8 mouse cellular contexts compared by ENCODE assay signal in the genomic region with DNA sequence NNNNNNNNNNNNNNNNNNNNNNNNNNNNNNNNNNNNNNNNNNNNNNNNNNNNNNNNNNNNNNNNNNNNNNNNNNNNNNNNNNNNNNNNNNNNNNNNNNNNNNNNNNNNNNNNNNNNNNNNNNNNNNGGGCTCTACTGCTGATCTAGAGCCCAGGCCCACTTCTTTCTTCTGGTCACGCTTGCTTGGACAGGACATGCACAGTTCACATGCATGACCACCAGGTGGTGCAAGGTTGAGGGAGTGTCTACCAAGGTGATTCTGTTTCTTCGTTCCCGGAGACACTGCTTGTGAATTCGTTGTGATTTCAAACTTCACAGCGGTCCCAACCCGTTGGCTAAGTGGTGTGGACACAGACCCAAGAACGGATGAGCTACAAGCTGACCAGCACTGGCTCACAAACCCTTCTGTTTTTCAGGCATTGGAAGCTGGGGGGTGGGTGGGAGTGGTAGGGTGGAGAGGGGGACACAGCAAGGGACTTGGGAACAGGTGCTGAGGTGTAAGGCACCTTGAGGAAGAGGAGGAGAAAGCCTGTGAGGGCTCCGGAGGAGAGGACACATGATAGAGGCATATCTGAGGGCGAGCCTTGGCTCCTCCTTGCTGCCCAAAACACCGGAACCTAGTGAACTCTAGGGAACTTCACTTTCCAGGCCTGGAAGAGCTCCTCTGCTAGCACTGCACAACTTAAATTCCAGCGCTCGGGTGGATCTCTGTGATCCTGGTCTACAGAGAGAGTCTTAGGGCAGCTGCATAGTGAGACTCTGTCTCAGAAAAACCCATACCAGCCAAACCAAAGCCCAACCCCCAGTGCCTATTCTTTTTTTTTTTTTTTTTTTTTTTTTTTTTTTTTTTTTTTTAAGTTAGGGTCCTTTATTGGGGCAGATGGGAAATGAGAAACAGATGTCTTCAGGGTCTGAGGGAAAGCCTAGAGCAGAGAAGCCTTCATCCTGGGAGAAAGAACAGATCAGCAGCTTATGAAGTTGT. TPM values are rescaled to one million over a fixed set of nuclear protein-coding genes. Genes with fewer than 3 reads are reported as not detected.
DNase-seq lines count a peak whose midpoint lies in the region; ATAC-seq lines count a peak whose summit lies in the region.

No protein-coding gene starts in this region.

- H3K27ac ChIP-seq in hindbrain, embryonic 14.5 days, result no peak overlapping the region

- no peaks in the 10 kb centered on the region for H3K9me3 ChIP-seq in hindbrain, embryonic 14.5 days (ENCODE audit: control insufficient read depth, low read length)

- H3K27me3 ChIP-seq in hindbrain, embryonic 14.5 days (ENCODE audit: control insufficient read depth, insufficient read depth, low read length), result no peaks in the 10 kb centered on the region

- H3K9ac ChIP-seq in hindbrain, embryonic 14.5 days, result 0 out of 2 replicates have a peak overlapping the region, but pooled peaks have one; percentile 2

- H3K36me3 ChIP-seq in hindbrain, embryonic 14.5 days (replicated peaks; ENCODE audit: control insufficient read depth, insufficient read depth), result no peaks in the 10 kb centered on the region

- ATAC-seq in hindbrain, embryonic 14.5 days (ENCODE audit: low FRiP score), result peak; percentile 60; the same call in 1 of the 2 replicates
- peak; percentile 78 for ATAC-seq in megakaryocyte progenitor cell, adult 5-6 weeks (replicated peaks; ENCODE audit: poor library complexity)

- intact Hi-C loops in left cerebral cortex, postnatal 10 days (cut with DNase I), result loop anchor here (1.0 to 10.0 kb wide), 2 partner anchors 80 to 132 kb away; a partner anchor contains a TSS

- no peak overlapping the region for H3K4me3 ChIP-seq in hindbrain, embryonic 14.5 days (replicated peaks; ENCODE audit: low read length)

- WGBS in hindbrain, embryonic 14.5 days, result 24% methylated on average over 12 of the region's 12 CpGs

- peak overlapping the region; percentile 33 for H3K4me2 ChIP-seq in hindbrain, embryonic 14.5 days (replicated peaks)

- peak; percentile 88 for DNase-seq in R1 (ENCODE audit: low read depth, low spot score)
- peak; percentile 39 for DNase-seq in cerebellum, adult 9-11 months
- DNase-seq in frontal cortex, postnatal 25 days (ENCODE audit: low spot score in 2 of 2), result peak; percentile 12 to 39
- peak; percentile 82 for DNase-seq in hindbrain, embryonic 14.5 days (ENCODE audit: low spot score)
- DNase-seq in left cerebral cortex, postnatal 10 days (ENCODE audit: extremely low spot score in 1 of 2, low spot score in 2 of 2), result peak; percentile 23 to 83
- peak; percentile 44 for DNase-seq in right cerebral cortex, postnatal 25 days
- peak; percentile 76 to 89 for DNase-seq in urinary bladder, postnatal 4 days (ENCODE audit: low spot score in 2 of 2)

- peaks cover 4% of the 10 kb centered on the region; the same call in 1 of the 2 replicates for H3K4me1 ChIP-seq in hindbrain, embryonic 14.5 days (replicated peaks; ENCODE audit: control insufficient read depth, insufficient read depth, low read length)

RNA-seq across cellular contexts. Expression of a gene that starts 16.8 kb away (rescaled TPM):
- 120 and 122 TPM in 2 replicates for polyA plus RNA-seq in hindbrain, embryonic 14.5 days (2014; fragmentation: Nextera tagmentation; extraction: Ambion mirVana)
- total RNA-seq in left cerebral cortex, postnatal 10 days (2021), result 10 to 100 TPM; 43.5 to 49.4 TPM
- total RNA-seq in megakaryocyte progenitor cell, adult 5-6 weeks (2015), result 77.6 and 83.9 TPM in 2 replicates
- 141 and 143 TPM in 2 replicates for total RNA-seq in megakaryocyte progenitor cell, adult 5-6 weeks (2017)

RNA-seq across cellular contexts. Expression of a gene that starts 52.6 kb away (rescaled TPM):
- polyA plus RNA-seq in hindbrain, embryonic 14.5 days (2014; fragmentation: Nextera tagmentation; extraction: Ambion mirVana), result 635 and 648 TPM in 2 replicates
- 100 to 1,000 TPM; 341 to 351 TPM for total RNA-seq in left cerebral cortex, postnatal 10 days (2021)
- 156 and 168 TPM in 2 replicates for total RNA-seq in megakaryocyte progenitor cell, adult 5-6 weeks (2015)
- total RNA-seq in megakaryocyte progenitor cell, adult 5-6 weeks (2017), result 332 and 482 TPM in 2 replicates

Comparison
In these comparisons a context has a peak if more than half of its experiments do, and no peak if none do; other contexts are left out.
1. DNase-seq: peak in every context shown above with its lines; median percentile 88 in R1; 82 in urinary bladder, postnatal 4 days; 82 in hindbrain, embryonic 14.5 days; 53 in left cerebral cortex, postnatal 10 days; 44 in right cerebral cortex, postnatal 25 days; 39 in cerebellum, adult 9-11 months; 26 in frontal cortex, postnatal 25 days.